Mouse (Mus musculus): ENCODE data around the gene Abcc3.
A peak's percentile ranks its signal among the peaks of the same experiment; 100 is the strongest.

Abcc3 gene

DNA sequence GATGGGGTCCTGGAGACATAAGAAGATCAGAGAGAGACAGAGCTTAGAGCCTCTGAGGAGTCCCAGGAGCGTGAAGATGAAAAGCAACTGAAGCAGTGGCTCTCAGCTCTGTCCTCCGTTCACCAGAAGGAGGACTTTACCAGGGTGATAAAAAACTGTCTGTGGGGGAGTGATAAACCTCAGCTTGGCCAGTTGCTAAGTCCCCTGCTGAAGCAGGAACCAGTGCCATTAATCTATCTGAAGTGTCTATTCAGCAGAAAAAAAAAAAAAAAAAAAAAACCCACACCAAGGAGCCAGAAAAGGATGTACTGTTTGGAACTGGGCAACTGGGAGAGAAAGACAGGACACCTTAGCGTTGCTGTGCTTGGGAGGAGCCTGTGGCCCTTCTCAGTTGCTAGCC is 41.7 kb downstream of the Abcc3 start:
- no peak for DNase-seq (ENCODE audit: low spot score)

DNA sequence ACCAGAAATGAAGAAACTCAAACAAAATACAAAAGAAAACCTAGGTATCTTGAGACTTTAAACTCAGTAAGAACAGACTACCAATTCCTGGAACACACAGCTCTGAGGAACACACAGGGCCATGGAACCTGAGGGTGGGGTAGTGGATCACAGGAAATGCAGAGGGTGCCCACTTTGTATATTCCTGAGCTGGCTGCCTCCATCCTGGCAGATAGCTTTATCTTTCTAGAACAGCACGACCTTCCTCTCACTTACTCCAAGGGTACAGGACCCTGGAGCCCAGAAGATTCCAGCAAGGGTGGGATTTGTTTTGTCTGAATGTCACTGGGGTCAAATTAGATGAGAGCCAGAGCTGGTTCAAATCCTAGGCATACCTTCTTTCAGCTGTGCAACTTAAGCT is 42.5 kb downstream of the Abcc3 start:
- DNase-seq (ENCODE audit: low spot score): no peak

DNA sequence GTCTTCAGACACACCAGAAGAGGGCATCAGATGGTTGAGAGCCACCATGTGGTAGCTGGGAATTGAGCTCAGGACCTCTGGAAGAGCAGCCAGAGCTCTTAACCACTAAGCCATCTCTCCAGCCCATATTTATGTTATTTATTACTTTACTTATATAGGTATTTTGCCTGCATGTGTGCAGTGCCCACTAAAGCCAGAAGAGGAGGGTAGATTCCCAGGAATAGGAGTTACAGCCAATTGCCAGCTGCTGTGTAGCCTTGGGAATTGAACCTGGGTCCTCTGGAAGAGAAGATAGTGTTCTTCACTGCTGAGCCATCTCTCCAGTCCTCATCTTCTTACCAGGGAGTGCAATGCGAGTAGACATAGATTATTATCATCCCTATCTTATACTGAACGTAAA is 43.0 kb downstream of the Abcc3 start:
- DNase-seq (ENCODE audit: low spot score): no peak

DNA sequence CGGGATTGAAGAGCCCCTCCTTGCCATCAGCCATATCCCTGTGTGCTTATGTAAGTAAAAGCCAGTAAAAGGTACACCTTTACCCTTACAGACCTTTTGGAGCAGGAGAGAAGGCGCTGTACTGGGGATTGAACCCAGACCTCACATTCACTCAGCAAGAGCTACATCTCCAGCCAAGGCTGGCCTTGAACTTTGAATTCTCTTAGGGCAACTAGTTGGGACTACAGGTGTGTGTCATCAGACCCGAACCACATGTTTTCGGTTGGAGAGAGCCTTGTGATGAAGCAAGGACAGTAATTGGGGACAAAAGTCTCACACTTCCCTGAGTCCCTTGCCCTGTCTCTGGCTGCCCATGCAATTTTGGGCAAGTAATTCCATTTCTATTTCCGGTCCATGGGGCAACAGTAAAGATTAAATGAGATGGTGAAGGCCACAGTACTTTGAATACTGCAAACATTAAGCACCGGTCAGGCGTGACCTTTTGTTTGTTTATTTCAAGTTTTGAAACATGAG is 45.7 kb downstream of the Abcc3 start:
- no peak for DNase-seq (ENCODE audit: low spot score)

DNA sequence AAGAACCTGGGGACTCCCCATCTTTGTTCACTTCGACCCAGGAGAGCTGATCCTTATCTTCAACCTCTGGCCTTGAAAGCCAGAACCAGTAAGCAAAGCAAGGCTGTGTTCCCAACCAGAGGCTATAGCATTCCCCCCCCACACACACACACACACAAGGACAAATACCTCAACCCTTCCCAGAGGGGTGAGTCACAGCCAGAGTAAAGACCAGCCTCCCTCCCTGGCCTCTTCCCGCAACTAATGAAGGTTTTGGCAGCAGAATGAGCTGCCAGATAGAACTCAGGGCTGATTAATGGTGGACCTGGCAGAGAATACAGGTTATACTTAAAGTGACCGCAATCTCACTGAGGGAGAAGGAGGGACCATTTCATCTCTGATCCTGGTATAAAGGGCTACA is 46.2 kb downstream of the Abcc3 start:
- peak; percentile 39 for DNase-seq (ENCODE audit: low spot score)

DNA sequence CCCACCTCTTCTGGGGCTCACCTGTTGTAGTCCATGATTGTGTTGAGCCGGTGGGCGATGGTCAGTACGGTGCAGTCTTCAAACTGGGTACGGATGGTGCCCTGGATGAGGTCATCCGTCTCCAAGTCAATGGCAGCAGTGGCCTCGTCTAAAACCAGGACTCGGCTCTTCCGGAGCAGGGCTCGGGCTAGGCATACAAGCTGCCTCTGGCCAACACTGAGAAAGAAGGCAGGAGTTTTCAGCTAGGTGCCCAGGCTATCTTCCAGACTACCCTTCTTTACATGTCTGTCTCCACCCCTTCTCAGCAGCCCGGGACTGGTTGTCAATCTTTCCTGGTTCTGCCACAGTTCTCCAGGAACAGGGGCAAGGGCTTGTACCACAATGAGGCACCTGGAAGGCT is 46.9 kb downstream of the Abcc3 start:
- DNase-seq (ENCODE audit: low spot score): no peak

DNA sequence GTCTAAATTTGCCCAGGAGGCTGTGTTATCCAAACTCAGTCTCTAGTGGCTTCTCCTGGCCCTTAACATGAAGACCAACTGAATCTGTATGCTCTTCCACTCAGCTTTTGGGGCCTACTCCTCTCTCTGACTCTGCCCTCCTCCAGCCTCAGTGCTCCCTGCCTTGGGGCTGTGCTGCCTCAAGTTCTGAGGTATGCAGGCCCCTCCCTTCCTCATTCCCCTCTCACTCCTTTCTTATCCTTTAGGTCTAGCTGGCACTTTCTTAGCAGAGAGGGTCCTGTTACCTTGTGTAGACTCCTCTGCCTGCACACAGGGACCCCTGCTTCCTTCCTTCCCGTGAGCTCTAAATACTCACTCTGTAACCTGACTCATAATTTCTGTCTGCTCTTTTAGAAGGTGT is 48.3 kb downstream of the Abcc3 start:
- DNase-seq (ENCODE audit: low spot score): no peak

DNA sequence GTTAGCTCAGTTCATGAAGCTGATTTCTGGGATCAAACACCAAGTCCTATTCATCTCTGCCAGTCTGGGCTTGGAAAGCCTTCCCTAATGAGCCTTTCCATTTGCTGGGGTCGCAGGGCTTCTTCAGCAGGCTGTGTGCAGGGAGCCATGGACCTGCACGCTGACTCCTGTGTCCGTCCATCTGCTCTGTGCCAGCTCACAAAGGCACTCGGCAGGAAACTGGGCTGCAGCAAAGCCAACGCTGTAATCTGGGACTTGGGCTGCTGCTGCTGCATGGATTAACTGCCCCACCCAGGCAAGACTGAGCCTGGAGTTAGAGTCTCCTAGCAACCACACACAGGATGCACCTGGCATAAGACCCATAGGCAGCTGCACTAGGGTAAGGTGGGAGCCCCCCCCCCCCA is 48.8 kb downstream of the Abcc3 start:
- no peak for DNase-seq (ENCODE audit: low spot score)

DNA sequence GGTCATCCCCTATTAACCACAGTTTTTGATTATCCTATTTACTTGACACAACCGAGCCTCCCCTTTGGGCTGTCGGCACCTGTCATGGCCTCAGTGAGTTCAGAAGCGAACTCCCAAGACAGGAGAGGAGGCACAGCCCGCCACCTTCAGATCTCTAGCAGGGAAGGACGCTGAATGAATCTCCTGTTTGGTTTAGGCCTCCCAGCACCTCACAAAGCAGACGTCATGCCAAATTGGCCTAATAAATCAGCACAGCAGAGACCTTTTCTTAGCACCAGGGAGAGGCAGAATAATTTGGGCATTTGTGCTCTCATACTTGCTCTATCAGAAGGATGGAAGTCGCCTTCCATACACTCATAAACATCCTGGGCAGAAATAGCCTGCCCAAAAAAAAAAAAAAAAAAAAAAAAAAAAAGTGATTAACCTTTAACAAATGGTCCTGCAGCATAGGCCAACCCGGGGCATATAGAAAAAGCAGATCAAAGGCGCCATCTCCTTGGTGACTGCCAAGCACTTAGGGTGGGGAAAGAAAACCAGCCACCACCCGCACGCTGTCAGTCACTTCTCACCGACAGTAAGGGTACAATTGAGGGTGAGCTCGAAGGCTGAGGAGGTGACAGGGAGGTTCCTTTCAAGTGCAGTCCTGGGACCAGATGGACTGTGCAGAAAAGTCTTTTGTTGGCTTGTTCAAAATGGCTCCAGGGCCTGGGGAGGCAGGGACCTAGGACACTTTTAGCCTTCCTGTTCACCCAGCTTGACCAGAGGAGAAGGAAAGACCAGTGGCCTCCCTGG is 50.5 kb downstream of the Abcc3 start:
- no peak for DNase-seq (ENCODE audit: low spot score)

DNA sequence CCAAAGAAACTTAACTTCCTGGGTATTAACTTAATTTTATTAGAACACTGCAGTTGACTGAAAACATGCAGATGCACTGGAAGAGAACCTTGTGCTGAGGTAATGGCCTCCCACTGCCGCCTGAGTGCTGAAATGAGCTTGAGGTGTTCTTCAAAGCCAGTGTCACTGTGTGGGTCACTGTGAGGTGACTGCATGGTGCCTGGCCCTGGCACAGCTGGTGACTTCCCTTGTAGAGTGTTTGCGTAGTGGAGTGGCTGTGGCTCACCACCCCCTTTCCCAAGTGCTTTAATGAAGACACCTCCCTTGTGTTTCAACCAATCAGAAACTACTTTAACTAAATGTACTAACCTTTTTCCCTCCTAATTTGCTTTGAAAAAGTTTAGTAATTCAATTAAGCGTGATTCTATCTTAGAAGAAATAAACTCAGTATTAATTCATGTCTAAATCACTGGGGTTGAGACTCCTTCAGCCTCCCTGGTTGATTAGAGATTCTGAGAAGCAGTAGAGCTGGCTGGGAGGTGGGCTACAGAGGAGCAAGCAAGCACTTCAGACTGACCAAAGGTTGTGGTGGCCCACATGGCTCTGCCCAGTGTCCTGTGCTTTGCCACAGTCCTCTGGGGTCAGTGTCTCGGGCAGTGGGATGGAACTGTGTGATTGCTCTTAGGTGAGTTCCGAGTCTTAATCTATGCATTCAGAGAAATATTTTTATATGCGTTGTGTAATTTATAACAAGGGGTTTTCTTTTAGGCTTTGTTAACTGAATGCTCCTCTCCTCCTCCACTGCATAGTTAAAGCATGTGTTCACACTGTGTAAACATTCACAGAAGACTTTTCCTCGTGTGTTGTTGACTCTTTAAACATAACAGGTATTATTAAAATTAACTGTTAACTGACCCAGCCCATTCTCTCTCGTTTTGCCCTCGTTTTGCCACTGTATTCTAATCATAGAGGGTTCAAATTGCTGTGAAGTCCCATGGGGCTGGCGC is 51.6 kb downstream of the Abcc3 start:
- no peak for DNase-seq (ENCODE audit: low spot score)

DNA sequence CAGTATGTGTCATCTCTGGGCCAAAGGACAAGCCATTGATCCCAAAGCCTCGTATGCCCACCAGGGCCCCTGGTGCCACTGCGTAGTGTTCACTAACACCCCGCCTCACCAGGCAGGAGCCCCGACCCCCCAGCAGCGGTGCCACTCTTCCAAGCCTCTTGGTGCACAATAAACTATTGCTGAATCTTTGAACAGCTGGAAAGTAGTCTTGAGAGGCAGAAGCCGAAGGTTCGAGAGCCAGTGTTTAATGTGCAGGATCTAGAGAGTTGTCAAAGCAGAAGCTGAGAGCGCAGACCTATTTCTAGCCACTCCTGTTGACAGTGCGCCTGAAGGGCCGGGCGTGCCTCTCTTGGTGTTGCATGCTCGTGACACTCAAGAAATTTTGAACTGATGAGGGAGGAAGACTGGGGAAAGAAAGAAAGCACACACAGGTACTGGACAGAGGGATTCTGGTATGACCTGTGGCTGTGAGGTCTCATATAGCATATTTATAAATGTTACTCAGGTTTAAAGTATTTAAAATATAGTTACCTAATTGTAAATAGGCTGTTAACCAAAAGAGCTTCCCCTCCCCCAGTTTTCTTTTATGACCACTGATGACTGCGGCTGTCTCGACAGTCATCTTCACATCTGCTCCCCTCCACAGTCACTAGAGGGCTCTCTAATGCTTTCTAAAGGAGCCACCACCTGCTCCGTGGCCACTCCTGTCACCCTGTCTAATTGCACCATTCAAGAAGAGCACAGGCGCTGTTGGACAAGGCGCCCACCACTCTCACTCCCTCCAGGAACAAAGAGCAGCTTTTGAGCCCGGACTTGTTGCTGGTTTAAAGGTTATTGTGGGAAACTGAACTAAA is 52.8 kb downstream of the Abcc3 start:
- no peak for DNase-seq (ENCODE audit: low spot score)

DNA sequence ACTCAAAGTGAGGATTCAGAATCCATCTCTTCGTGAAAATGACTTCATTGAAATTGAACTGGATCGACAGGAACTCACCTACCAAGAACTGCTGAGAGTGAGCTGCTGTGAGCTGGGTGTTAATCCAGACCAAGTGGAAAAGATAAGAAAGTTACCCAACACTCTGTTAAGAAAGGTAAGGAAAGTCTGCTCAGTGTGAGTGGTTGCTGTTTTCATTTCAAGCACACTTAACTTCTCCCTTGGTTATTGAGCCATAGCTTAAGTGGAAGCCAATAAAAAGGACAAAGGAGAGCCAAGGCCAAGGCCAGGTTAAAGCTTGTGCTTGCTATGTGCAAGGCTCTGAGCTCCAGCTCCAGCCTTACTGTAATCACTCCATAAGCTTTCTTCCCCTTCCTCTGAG is 54.5 kb downstream of the Abcc3 start:
- no peak for DNase-seq (ENCODE audit: low spot score)

DNA sequence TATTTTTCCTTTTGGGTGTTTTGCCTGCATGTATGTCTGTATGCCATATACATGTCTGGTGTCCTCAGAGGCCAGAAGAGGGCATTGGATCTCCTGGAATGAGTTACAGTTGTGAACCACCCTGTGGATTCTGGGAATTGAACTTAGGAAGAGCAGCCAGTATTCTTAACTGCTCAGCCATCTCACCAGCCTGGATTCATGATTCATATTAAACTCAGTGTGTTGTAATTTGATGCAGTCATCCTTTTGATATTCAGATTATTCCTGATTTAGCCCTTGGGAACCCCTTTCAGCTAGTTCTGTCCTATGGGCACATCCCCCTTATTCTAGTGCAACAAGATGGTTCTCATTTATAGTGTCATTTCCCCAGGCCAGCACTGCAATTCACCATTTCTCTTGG is 56.2 kb downstream of the Abcc3 start:
- no peak for DNase-seq (ENCODE audit: low spot score)

DNA sequence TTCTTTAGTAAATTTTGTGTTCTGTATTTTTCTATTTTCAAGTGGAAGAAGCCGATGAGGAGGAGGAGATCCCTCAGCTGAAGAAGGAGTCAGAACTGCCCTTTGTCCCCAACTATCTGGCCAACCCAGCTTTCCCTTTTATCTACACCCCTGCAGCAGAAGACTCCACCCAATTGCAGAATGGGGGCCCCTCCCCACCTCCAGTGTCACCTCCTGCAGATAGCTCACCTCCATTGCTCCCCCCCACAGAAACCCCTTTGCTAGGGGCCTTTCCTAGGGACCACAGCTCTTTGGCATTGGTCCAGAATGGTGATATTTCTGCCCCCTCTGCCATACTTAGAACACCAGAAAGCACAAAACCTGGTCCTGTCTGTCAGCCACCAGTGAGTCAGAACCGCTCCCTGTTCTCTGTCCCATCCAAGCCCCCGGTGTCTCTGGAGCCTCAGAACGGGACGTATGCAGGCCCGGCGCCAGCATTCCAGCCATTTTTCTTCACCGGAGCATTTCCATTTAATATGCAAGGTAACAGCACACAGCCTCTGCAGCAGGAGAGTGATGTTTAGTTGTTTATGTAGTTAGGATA is 58.3 kb downstream of the Abcc3 start:
- DNase-seq (ENCODE audit: low spot score): no peak

DNA sequence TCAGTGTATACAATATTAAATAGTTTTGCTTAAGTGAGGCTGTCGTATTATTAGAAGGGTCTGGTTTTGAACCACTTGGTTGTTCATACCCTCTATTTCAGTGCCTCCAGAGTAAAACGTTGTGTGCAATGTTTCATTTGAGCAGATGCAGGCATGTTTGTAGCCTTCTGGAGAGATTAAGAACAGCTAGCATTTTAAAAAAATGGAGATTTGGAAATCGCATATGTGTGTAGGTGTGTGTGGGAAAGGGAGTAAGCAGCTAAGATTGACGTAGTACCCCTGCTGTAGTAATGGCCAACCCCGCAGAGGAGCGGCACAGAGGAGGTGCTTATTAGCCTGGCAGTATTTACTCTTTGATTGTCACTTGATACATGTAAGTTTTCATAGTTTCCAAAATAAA is 60.1 kb downstream of the Abcc3 start:
- DNase-seq (ENCODE audit: low spot score): no peak

DNA sequence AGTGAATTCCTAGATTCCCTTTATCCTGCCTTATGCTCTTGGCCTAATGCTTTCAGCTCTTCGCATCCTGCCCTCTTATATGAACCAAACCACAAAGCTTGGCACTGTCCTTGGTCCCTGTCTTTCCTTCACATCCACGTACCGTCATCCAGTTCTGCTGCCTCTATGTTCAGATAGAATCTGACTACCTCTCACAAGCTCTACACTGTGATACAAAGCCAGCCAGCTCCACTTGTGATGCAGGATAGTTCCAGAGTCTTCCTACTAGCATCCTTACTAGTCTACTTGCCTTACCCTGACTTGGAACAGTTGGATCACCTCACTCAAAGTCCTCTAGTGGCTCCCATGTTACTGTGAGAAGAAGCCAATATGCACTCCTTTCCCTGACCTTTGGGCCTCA is 62.6 kb downstream of the Abcc3 start:
- DNase-seq (ENCODE audit: low spot score): no peak

DNA sequence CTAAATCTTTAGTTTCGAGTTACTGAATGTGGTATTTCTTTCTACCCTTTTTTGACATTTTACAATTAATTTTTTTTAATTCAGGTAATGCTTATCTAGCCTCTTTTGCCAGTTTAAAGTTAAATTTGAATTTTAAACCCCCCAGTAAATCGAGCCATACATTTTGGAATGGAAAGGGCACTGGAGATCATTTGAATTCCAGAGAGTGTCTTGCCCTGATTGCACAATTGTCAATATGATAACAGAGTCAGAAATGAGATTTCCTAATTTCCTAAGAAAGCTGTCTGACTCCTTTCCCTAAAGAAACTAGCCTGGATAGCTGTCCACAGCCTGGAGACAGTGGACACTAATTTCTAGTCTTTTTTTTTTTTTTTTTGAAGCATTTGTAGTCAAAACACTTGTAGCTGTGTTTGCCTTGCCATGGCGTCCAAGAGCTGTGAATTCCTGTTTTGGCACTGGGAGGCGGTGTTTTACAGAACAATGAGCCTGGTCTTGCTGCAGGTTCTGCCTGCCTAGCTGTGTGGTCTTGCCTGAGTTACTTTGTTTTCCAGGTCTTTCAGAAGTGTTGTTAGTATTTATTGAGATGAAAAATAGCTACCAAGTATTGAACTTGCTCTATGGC is 63.4 kb downstream of the Abcc3 start:
- no peak for DNase-seq (ENCODE audit: low spot score)

DNA sequence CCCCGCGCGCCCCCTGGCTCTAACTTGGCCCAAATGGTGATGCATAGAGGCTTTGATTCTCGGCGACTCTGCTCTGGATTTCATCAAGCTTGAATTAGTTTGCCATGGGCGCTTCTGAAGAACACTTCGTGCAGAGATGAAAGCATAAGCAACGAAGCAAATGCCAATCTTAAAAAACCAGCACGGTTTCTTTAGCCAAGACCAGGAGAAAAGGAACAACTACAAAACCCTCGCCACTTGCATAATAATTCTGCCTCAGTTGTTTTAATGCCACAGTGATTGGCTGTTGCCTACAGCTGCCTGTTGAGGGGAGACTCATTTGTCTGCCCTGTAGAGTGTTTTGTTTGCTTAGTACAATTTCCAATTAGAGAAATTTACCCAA is 64.2 kb downstream of the Abcc3 start:
- no peak for DNase-seq (ENCODE audit: low spot score)

DNA sequence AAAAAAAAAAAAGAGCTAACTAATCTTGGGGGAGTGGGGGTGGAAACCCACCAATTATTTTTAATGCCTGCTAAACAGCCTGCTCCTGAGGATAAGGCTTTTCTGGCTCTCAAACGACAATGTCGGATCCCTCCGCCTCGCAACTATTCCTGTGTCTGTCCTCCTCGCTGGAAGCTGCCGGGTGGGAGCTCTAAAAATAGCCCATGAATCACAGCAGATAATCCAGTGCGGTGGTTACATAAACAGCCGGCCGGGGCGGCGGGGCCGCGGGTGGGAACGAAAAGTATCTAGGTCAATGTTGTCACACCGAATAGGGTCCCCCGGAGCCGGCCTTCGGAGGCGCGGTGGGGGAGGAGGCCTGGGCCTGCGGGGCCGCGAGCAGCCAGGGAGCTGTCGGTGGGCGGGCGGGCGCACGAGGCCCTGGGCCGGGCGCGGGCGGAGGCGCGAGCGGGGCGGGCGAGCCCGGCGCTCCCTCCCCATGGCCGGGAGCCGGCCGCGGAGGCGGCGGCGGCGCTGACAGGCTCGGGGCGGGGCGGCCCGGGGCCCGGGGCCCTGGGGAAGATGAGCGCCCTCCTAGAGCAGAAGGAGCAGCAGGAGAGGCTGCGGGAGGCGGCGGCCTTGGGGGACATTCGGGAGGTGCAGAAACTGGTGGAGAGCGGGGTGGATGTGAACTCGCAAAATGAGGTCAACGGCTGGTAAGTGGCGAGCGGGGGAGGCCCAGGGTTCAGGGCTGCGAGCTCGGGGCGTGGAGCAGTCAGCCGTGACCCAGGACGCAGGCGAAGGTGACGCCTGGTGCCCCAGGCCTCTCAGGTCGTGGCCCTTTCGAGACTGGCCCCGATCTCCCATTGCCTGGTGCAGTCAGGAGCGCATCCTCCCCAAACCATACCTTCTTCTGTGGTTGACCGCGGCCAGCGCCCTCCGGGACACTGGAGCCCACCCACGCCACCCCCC is 64.8 kb downstream of the Abcc3 start, which contains the start of gene Ankrd40:
TSS of gene Ankrd40 (plus strand) at position 309 of the 951 bp plus-strand sequence.
- peak; percentile 92 for DNase-seq (ENCODE audit: low spot score)

DNA sequence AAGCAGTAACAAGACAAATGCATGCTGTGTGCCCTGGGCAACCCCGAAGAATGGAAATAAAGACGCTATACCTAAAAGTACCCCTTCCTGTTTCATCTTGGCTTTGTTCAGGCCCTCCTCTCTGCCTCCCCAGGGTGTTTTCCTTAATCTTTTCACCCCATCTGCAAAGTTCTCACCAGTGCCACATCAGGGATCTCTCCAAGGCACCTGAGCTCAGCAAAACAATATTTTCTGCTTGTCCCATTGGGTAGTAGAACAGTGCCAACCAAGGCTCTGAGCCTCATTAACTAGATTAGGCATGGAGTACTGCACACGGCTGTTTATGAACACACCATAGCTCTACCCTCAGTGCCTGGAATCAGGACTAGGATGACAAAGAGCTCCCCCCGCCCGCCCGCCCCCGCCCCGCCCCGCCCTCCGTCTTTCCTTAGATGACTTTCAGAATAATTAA is 65.8 kb downstream of the Abcc3 start:
- DNase-seq (ENCODE audit: low spot score): no peak
